Mouse (Mus musculus): ENCODE measurements around the gene Arhgap4.

Arhgap4 gene

GRCm38 (mm10) chrX:73921823-73922549 is at the start of gene Arhgap4, which contains the start of gene Naa10:
TSS of gene Arhgap4 (minus strand) at chrX:73921870.
TSS of gene Naa10 (minus strand) at chrX:73921944.
- CTCF ChIA-PET: interaction anchor here (1.1 kb wide), 1 partner anchor 10 kb away, joined by 3 read pairs; no protein-coding TSS in a partner anchor

GRCm38 (mm10) chrX:73970781-73971180 is 49.1 kb upstream of the Arhgap4 start:
- CTCF ChIA-PET: interaction anchor here (0.8 kb wide), 1 partner anchor 13 kb away, joined by 3 read pairs; no protein-coding TSS in a partner anchor

GRCm38 (mm10) chrX:73969729-73970128 is 48.1 kb upstream of the Arhgap4 start:
- CTCF ChIA-PET: no interaction called here

DNA sequence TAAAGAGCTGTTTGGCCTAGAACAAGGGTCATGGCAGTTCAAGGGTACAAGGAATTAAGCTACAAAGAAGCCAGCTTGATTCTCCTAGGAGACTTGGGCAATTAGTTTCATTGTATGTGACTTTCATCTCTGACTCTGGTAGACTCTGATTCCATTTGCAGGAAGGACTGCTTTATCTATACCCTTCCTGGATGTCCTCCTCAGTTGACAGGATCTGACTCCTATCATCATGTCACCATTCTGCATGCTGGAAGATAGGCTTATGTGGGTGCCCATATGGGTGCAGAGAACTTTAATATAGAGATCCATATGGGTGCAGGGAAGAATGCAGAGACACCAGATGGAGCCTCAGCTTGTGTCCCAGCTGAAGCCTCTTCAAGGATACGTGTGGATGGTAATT is 47.5 kb upstream of the Arhgap4 start:
- CTCF ChIA-PET: no interaction called here

- CTCF ChIA-PET: no interaction called here
Measured at GRCm38 (mm10) chrX:73967177-73968075, 45.8 kb upstream of the Arhgap4 start.

DNA sequence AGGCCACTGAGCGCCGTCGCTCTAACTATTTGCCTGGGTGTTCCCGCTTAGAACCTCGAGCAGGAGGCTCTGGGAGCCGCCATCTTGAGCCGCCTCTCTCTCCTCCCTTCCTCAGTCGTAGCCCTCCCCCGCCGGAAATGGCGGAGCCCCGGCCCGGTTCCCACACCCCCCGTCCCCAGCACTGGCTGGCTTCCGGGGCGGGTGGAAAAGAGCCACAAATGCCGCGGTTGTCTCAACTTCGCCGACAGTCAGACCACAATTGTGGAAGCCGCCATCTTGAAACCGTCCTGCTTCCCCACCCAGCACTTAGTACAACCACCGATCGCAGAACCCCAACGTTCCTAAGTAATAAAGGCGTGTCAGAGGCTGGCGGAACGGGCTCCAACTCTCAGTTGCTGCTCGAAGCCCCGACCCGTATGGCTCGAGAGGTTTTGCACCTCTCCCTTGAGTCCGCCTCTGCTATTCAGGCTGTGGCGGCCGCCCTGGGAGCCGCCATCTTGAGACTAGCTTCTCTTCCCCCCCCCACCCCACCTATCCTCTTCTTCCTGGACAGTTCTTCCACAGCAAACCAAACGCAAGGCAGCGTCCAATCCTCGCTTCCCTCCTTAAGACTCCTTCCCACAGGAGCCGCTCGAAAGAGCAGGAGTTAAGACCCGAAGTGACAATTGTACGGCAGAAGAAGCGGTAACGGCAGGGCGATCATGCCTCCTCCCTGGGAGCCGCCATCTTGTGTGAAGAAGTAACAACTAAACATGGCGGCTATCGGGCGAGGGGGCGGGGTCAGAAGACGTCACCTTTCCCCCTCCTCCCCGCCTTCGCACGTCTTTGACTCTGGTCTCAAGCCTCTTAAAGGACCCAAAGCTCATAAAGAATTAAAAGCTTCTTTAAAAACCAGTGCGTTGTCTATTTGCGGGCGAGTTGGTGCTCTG is 44.8 kb upstream of the Arhgap4 start, which contains the start of gene Hcfc1:
TSS of gene Hcfc1 (minus strand) at position 110 of the 929 bp plus-strand sequence.
- CTCF ChIA-PET: no interaction called here

- CTCF ChIA-PET: no interaction called here
Measured at GRCm38 (mm10) chrX:73965307-73965706, 43.6 kb upstream of the Arhgap4 start.

DNA sequence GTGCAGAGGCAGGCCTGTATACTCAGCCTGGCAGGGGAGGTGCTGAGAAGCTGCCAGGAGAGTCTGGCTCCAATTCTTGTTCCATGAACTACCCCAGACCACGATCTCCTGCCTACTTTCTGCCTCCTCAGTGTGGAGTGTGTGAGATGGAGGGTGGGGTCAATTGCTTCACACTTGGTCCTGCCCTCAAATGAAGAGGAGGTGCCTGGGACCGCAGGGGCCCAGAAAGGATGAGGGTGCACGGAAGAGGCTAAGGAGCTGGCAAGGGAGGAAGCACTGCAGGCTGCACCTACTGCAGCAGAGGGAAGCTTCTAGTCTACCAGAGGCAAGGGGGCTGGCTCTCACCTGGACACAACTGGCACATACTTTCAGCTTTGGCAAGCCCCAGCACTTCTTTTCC is 42.7 kb upstream of the Arhgap4 start:
- CTCF ChIA-PET: interaction anchor here (0.7 kb wide), 1 partner anchor 256 kb away, joined by 3 read pairs; no protein-coding TSS in a partner anchor

DNA sequence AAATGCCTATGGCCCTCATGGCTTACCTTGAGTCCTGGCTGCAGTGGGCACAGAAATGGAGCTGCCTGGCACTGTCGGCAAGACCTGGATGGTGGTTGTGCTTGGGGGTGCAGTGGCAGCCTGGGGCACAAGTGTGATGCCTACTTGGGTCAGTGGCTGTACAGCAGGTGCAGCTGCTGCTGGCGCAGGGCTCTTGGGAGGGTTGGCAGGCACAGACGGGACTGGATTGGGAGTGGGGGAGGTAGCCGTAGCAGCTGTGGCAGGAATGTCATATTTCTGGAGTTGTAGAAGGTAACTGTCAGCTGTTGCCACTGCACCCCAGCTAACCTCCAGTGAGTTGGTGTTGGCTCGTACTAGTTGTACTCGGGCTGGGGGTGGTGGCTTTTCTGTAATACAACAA is 33.3 kb upstream of the Arhgap4 start:
- CTCF ChIA-PET: no interaction called here

DNA sequence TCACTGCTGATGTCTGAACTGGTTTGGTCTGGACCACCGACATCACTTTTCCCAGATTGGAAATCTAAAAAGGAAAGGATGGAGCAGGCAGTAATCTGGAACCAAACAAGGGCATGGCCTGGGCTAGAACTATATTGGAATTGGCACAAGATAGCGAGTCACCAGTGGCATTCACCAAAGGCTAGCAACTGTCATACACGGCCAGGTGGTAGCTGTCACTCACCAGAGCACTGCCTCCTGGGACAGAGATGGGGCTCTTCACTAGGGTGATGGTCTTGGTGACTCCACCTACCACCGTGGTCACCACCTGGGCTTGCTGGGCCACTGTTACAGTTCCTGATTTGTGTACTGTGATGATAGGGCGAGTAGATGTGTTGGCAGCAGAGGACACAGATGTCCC is 30.9 kb upstream of the Arhgap4 start:
- CTCF ChIA-PET: no interaction called here

- CTCF ChIA-PET: interaction anchor here (0.5 to 0.7 kb wide), 5 partner anchors 9 to 419 kb away, joined by 3 to 5 read pairs (median 4); partner anchors contain the start of gene Renbp
Measured at GRCm38 (mm10) chrX:73949341-73949740, 27.7 kb upstream of the Arhgap4 start.

DNA sequence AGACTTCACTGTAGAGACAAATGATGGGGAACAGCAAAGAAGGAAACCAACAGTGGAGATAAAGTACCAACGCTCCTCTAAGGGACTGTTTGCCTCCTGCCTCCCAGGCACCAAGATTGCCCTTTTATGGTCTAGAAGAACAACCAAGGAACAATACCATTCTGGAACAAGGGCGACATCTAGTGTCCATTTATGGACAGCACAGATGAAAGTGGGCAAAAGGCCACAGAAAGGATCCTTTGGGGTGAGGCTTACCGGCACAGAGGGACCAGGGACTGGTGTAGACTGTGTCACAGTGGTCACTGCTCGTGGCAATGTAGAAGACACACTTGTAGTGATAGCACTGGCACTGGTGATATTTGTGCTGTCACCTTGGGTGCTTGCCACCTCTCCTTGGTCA is 27.0 kb upstream of the Arhgap4 start:
- CTCF ChIA-PET: interaction anchor here (0.6 to 0.7 kb wide), 3 partner anchors 10 to 420 kb away, joined by 3 to 5 read pairs (median 4); no protein-coding TSS in a partner anchor

GRCm38 (mm10) chrX:73946896-73947295 is 25.2 kb upstream of the Arhgap4 start:
- CTCF ChIA-PET: no interaction called here

GRCm38 (mm10) chrX:73942294-73942693 is 20.6 kb upstream of the Arhgap4 start:
- CTCF ChIA-PET: no interaction called here

GRCm38 (mm10) chrX:73941860-73942259 is 20.2 kb upstream of the Arhgap4 start:
- CTCF ChIA-PET: no interaction called here

DNA sequence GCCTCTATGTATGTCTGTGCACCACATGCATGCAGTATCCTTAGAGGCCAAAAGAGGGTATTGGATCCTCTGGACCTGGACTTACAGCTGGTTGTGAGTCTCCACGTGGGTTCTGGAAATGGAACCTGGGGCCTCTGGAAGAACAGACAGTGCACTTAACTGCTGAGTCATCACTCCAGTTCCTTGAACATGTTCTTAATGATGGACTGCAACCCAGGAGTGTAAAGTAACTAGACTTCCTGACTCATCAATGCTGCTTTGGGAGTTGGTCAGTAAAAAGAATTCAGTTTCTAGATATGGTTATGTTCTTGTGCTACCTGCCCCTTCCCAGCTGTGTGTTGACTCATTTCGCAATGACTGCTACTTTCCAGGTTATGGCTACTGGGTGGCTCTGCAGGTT is 10.2 kb upstream of the Arhgap4 start:
- CTCF ChIA-PET: no interaction called here

GRCm38 (mm10) chrX:73930402-73931062 is 8.9 kb upstream of the Arhgap4 start, which contains the start of gene Renbp:
TSS of gene Renbp (minus strand) at chrX:73930850.
- CTCF ChIA-PET: interaction anchor here (0.5 to 0.7 kb wide), 3 partner anchors 10 to 145 kb away, joined by 3 to 4 read pairs (median 3); no protein-coding TSS in a partner anchor

GRCm38 (mm10) chrX:73922550-73922882 is 846 bp upstream of the Arhgap4 start:
- CTCF ChIA-PET: no interaction called here

GRCm38 (mm10) chrX:73921285-73921822 is 316 bp downstream of the Arhgap4 start:
- CTCF ChIA-PET: interaction anchor here (1.1 kb wide), 1 partner anchor 10 kb away, joined by 3 read pairs; no protein-coding TSS in a partner anchor

DNA sequence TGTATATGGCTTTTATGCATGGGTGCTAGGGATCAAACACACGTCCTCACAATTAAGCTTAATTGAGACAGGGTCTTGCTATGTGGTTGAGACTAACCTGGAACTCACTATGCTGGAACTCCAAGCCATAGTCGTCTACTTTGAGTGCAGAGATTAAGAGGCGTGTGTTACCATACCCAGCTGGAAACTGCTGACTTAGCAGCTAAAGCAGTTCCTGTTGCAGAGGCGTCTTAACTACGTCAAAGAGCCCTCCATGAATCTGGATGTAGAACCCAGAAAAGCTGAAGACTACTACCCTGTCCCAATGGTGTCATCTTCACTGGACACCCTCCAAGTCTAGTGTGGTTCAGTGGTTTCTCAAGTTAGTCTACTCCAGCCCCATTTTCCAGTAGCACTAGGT is 3.0 kb downstream of the Arhgap4 start:
- CTCF ChIA-PET: no interaction called here
